ENCODE assay signal across 19 mouse cellular contexts in the genomic region with DNA sequence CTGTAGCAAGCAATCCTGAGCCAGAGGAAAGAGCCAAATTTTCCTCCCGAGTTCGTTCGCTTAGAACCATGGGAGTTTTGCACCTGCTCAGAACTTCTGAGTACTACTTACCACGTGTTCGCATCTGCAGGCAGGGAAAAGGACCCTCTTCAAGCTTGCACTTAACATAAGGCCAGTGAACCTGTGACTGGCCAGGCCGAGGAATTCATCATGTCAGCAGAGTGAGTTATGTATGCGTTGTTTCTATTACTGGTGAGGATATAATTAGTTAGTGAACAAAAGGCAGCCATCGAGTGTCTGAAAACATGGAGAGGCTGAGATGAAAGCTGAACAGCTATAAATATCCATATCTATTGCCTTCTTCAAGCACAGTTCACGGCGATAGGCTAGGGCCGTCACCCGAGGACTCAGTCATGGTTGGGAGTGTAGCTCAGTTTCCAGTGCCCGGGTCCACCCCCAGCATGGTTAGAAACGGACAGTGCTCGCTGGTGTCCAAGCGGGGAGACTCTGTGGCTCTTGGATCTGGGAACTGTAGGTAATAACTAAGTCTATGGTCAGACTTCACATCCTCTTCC.
DNase-seq lines count a peak whose midpoint lies in the region; ATAC-seq lines count a peak whose summit lies in the region.
"Had no signal": no experiment of that assay in that cellular context is flagged by ENCODE, and none has a peak within 500 bp of the region (broad histone marks: within the 10 kb centered on the region; RNA-seq: fewer than 3 reads in every experiment).

No protein-coding gene starts in this region.

- H3K27me3 ChIP-seq in liver, embryonic 11.5 days (replicated peaks; ENCODE audit: control insufficient read depth, insufficient read depth, low read length) = no peaks in the 10 kb centered on the region
- no peaks in the 10 kb centered on the region for H3K27me3 ChIP-seq in liver, embryonic 12.5 days (replicated peaks)
- no peaks in the 10 kb centered on the region for H3K27me3 ChIP-seq in heart, embryonic 12.5 days (replicated peaks)
- H3K27me3 ChIP-seq in heart, embryonic 15.5 days = no peaks in the 10 kb centered on the region
- H3K27me3 ChIP-seq: embryonic facial prominence, embryonic 13.5 days; forebrain, embryonic 13.5 days; hindbrain, embryonic 13.5 days had no signal

- peak; percentile 14 for DNase-seq in liver, embryonic 11.5 days (ENCODE audit: low spot score)
- DNase-seq in heart, postnatal 4 days = peak; percentile 17
- DNase-seq in c-Kit-positive CD71-positive TER-119-positive erythroid progenitor cells, embryonic 14.5 days (ENCODE audit: low spot score) = no peak
- no peak for DNase-seq in cerebellum, adult 9-11 months
- no peak for DNase-seq in cerebellum, postnatal 4 days (ENCODE audit: low spot score in 2 of 2)
- DNase-seq: adrenal gland, adult 2 months; adrenal gland, postnatal 25 days; cerebellum, adult 2 months; cerebellum, postnatal 14 days; gastrocnemius, postnatal 14 days; kidney, adult 11 months had no signal

- H3K4me3 ChIP-seq in liver, embryonic 11.5 days (ENCODE audit: low read depth, low read length) = no peak overlapping the region
- no peak overlapping the region for H3K4me3 ChIP-seq in liver, embryonic 12.5 days
- no peak overlapping the region for H3K4me3 ChIP-seq in heart, embryonic 12.5 days
- no peak overlapping the region for H3K4me3 ChIP-seq in heart, embryonic 15.5 days
- H3K4me3 ChIP-seq: embryonic facial prominence, embryonic 13.5 days; forebrain, embryonic 13.5 days; hindbrain, embryonic 13.5 days had no signal

- no peak overlapping the region for H3K9ac ChIP-seq in liver, embryonic 11.5 days (ENCODE audit: low read depth, low read length)
- H3K9ac ChIP-seq in liver, embryonic 12.5 days = no peak overlapping the region
- no peak overlapping the region for H3K9ac ChIP-seq in heart, embryonic 12.5 days
- H3K9ac ChIP-seq in heart, embryonic 15.5 days = no peak overlapping the region
- H3K9ac ChIP-seq: embryonic facial prominence, embryonic 13.5 days; forebrain, embryonic 13.5 days; forebrain, postnatal 0 days; hindbrain, embryonic 13.5 days had no signal

- 80% methylated on average over 16 of the region's 16 CpGs for WGBS in liver, embryonic 11.5 days
- 76% methylated on average over 16 of the region's 16 CpGs for WGBS in liver, embryonic 12.5 days (ENCODE audit: insufficient replicate concordance)
- 38% methylated on average over 16 of the region's 16 CpGs for WGBS in heart, embryonic 12.5 days
- WGBS in heart, embryonic 15.5 days = 45% methylated on average over 16 of the region's 16 CpGs

- H3K4me1 ChIP-seq in liver, embryonic 11.5 days (replicated peaks; ENCODE audit: control insufficient read depth, insufficient read depth, low read length) = no peaks in the 10 kb centered on the region
- no peaks in the 10 kb centered on the region for H3K4me1 ChIP-seq in liver, embryonic 12.5 days
- peaks cover 21% of the 10 kb centered on the region; the same call in 1 of the 2 replicates for H3K4me1 ChIP-seq in heart, embryonic 12.5 days (replicated peaks)
- H3K4me1 ChIP-seq in heart, embryonic 15.5 days (replicated peaks) = peaks cover 11% of the 10 kb centered on the region
- H3K4me1 ChIP-seq: forebrain, embryonic 13.5 days; hindbrain, embryonic 13.5 days had no signal

- ATAC-seq in liver, embryonic 11.5 days (replicated peaks; ENCODE audit: low FRiP score) = no peak
- ATAC-seq in liver, embryonic 12.5 days = no peak
- peak; percentile 81 for ATAC-seq in heart, embryonic 12.5 days (ENCODE audit: insufficient number of reproducible peaks, low FRiP score)
- ATAC-seq in heart, embryonic 15.5 days (replicated peaks; ENCODE audit: insufficient number of reproducible peaks, insufficient read depth, low FRiP score, low read depth) = peak; percentile 92
- ATAC-seq: forebrain, embryonic 13.5 days; hindbrain, postnatal 0 days had no signal

- no peaks in the 10 kb centered on the region for H3K36me3 ChIP-seq in liver, embryonic 11.5 days (ENCODE audit: control insufficient read depth, insufficient read depth, low read length)
- no peaks in the 10 kb centered on the region for H3K36me3 ChIP-seq in liver, embryonic 12.5 days
- H3K36me3 ChIP-seq in heart, embryonic 12.5 days = no peaks in the 10 kb centered on the region
- H3K36me3 ChIP-seq in heart, embryonic 15.5 days = no peaks in the 10 kb centered on the region; the same call in 1 of the 2 replicates

- no peaks in the 10 kb centered on the region for H3K9me3 ChIP-seq in liver, embryonic 11.5 days (ENCODE audit: control insufficient read depth, low read length)
- H3K9me3 ChIP-seq in liver, embryonic 12.5 days (replicated peaks) = no peaks in the 10 kb centered on the region
- H3K9me3 ChIP-seq in heart, embryonic 12.5 days (replicated peaks) = no peaks in the 10 kb centered on the region
- no peaks in the 10 kb centered on the region for H3K9me3 ChIP-seq in heart, embryonic 15.5 days (replicated peaks)
- H3K9me3 ChIP-seq: embryonic facial prominence, embryonic 13.5 days; forebrain, embryonic 13.5 days; hindbrain, embryonic 13.5 days had no signal

- H3K27ac ChIP-seq in liver, embryonic 11.5 days (ENCODE audit: low read depth, low read length) = no peak overlapping the region
- no peak overlapping the region for H3K27ac ChIP-seq in liver, embryonic 12.5 days
- peak overlapping the region; percentile 71 for H3K27ac ChIP-seq in heart, embryonic 12.5 days (ENCODE audit: poor library complexity, severe bottlenecking)
- H3K27ac ChIP-seq in heart, embryonic 15.5 days = peak overlapping the region; percentile 88
- H3K27ac ChIP-seq: embryonic facial prominence, embryonic 13.5 days; forebrain, embryonic 13.5 days; hindbrain, embryonic 13.5 days; hindbrain, postnatal 0 days had no signal

- H3K4me2 ChIP-seq in liver, embryonic 11.5 days = no peak overlapping the region
- no peak overlapping the region for H3K4me2 ChIP-seq in liver, embryonic 12.5 days
- peak overlapping the region; percentile 30 for H3K4me2 ChIP-seq in heart, embryonic 12.5 days
- peak overlapping the region; percentile 20; the same call in 1 of the 2 replicates for H3K4me2 ChIP-seq in heart, embryonic 15.5 days
- H3K4me2 ChIP-seq: embryonic facial prominence, embryonic 13.5 days; forebrain, embryonic 13.5 days; hindbrain, embryonic 13.5 days had no signal

Comparison
In these comparisons a context has a peak if more than half of its experiments do, and no peak if none do; other contexts are left out.
1. ATAC-seq: peak in heart, embryonic 12.5 days (single experiment) and heart, embryonic 15.5 days (single experiment); none in liver, embryonic 11.5 days (single experiment) and liver, embryonic 12.5 days (single experiment).
2. DNase-seq: peak in liver, embryonic 11.5 days (single experiment) and heart, postnatal 4 days (single experiment); none in c-Kit-positive CD71-positive TER-119-positive erythroid progenitor cells, embryonic 14.5 days (single experiment), cerebellum, adult 9-11 months (single experiment) and cerebellum, postnatal 4 days (0 of 2).
3. H3K27ac ChIP-seq: peak in heart, embryonic 12.5 days (single experiment) and heart, embryonic 15.5 days (single experiment); none in liver, embryonic 11.5 days (single experiment) and liver, embryonic 12.5 days (single experiment).
4. H3K4me2 ChIP-seq: peak in heart, embryonic 12.5 days (single experiment) and heart, embryonic 15.5 days (single experiment); none in liver, embryonic 11.5 days (single experiment) and liver, embryonic 12.5 days (single experiment).